Mouse (Mus musculus): ENCODE results near the gene P4ha1.

DNA sequence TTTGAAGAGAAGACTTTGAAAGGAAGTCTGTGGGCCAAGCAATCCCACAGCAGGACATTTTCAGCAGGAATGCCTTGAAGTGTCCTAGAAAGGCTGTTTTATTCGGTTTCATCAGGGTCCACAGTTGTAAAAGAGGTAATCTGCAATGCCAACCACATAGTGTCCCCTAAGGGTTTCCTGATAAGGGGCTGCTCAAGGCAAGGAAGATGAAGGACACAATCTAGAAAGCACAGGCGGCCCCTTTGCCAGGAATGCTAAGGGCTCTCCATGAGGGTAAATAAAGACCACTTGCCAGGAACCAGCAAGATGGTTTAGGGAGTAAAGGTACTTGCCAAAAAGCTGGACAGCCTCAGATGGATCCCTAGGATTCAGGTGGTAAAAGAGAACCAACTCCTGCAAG lies 35.8 kb upstream of the P4ha1 start:
- TF ChIP-seq CTCF (IDR thresholded peaks at IDR 0.05; ENCODE audit: low read depth) (no peak), EP300 (optimal IDR thresholded peaks at IDR 0.05) (no peak)

Data from stomach, postnatal 0 days (tissue).